8 mouse cellular contexts compared by ENCODE assay signal in the genomic region with DNA sequence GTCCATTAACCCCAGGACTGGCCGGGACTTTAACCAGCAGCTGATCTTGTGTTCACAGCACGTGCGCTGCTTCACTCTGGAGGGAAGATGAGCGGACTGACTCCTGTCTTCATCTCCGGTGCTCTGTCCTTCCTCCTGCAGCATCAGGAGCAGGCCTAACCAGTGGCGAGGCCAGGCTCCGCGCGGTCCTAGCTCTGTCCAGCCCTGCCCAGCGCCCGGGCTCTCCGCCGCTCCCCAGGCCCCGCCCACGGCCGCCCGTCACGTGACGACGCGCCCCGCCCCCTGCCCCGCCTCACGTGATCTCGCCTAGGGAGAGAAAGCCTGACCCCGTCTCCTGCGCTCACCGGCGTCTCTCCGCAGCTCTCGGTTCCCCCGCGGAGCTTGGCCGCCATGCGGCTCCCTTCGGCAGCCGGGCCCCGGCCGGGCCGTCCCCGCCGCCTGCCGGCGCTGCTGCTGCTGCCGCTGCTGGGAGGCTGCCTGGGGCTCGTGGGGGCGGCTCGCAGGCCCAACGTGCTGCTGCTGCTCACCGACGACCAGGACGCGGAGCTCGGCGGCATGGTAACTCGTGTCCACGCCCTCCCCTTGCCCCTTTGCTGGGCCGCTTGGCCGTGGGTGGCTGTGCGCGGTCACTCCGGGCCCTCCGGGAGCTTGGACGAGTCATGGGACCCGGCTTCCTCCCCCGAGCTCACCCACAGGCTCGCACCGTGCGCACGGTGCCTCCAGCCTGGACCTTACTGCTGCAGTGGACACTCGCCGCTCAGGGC. TPM values are rescaled to one million over a fixed set of nuclear protein-coding genes. Genes with fewer than 3 reads are reported as not detected.
DNase-seq lines count a peak whose midpoint lies in the region; ATAC-seq lines count a peak whose summit lies in the region.

TSS of gene Gns (plus strand) at position 290 of the 764 bp plus-strand sequence.

- WGBS in forebrain, embryonic 10.5 days, result under 1% methylated on average over 71 of the region's 72 CpGs
- under 1% methylated on average over 63 of the region's 72 CpGs for WGBS in heart, embryonic 14.5 days
- WGBS in liver, embryonic 12.5 days (ENCODE audit: insufficient replicate concordance), result under 1% methylated on average over 68 of the region's 72 CpGs

- H3K9me3 ChIP-seq in forebrain, embryonic 10.5 days, result no peaks in the 10 kb centered on the region
- 0 out of 2 replicates have a peak, but pooled peaks cover 2% of the 10 kb centered on the region for H3K9me3 ChIP-seq in heart, embryonic 14.5 days (ENCODE audit: control insufficient read depth, low read length)
- no peaks in the 10 kb centered on the region for H3K9me3 ChIP-seq in liver, embryonic 12.5 days (replicated peaks)

- H3K27me3 ChIP-seq in forebrain, embryonic 10.5 days (ENCODE audit: poor library complexity, severe bottlenecking), result no peaks in the 10 kb centered on the region
- H3K27me3 ChIP-seq in heart, embryonic 14.5 days (ENCODE audit: control insufficient read depth, insufficient read depth, low read length), result no peaks in the 10 kb centered on the region
- no peaks in the 10 kb centered on the region for H3K27me3 ChIP-seq in liver, embryonic 12.5 days (replicated peaks)
- H3K27me3 ChIP-seq in splenic B cell, adult 2 months (ENCODE audit: control insufficient read depth, insufficient read depth, low read length, poor library complexity, severe bottlenecking), result no peaks in the 10 kb centered on the region

- H3K4me3 ChIP-seq in forebrain, embryonic 10.5 days, result peak within 1 kb of the TSS; percentile 99
- peak within 1 kb of the TSS; percentile 77 to 92 for H3K4me3 ChIP-seq in heart, embryonic 14.5 days (ENCODE audit: control insufficient read depth in 1 of 2, insufficient read depth in 1 of 2, low read depth in 1 of 2, low read length in 2 of 2)
- peak within 1 kb of the TSS; percentile 89 for H3K4me3 ChIP-seq in liver, embryonic 12.5 days

- H3K4me2 ChIP-seq in heart, embryonic 14.5 days (ENCODE audit: low read length), result peak within 1 kb of the TSS; percentile 75
- peak within 1 kb of the TSS; percentile 98 for H3K4me2 ChIP-seq in liver, embryonic 12.5 days

- peak; percentile 97 for ATAC-seq in heart, embryonic 14.5 days (ENCODE audit: insufficient number of reproducible peaks, insufficient read depth, low FRiP score, low read depth)
- peak; percentile 93 for ATAC-seq in liver, embryonic 12.5 days

- peaks cover 22% of the 10 kb centered on the region for H3K36me3 ChIP-seq in forebrain, embryonic 10.5 days (replicated peaks)
- H3K36me3 ChIP-seq in heart, embryonic 14.5 days (ENCODE audit: control insufficient read depth, insufficient read depth, low read length), result 0 out of 2 replicates have a peak, but pooled peaks cover 4% of the 10 kb centered on the region
- H3K36me3 ChIP-seq in liver, embryonic 12.5 days, result peaks cover 9% of the 10 kb centered on the region
- no peaks in the 10 kb centered on the region; the same call in 1 of the 2 replicates for H3K36me3 ChIP-seq in splenic B cell, adult 2 months (ENCODE audit: control insufficient read depth, insufficient read depth, low read length, poor library complexity, severe bottlenecking)

- peak within 1 kb of the TSS; percentile 92 for H3K27ac ChIP-seq in forebrain, embryonic 10.5 days
- H3K27ac ChIP-seq in heart, embryonic 14.5 days (replicated peaks in 1 of 2; ENCODE audit: control insufficient read depth in 1 of 2, insufficient read depth in 1 of 2, low read depth in 2 of 2, low read length in 2 of 2), result peak within 1 kb of the TSS in 1 of 2 experiments; percentile 69; a peak in 2 of 4 replicates
- peak within 1 kb of the TSS; percentile 74 for H3K27ac ChIP-seq in liver, embryonic 12.5 days

- H3K9ac ChIP-seq in heart, embryonic 14.5 days (ENCODE audit: low read length), result peak within 1 kb of the TSS; percentile 93
- peak within 1 kb of the TSS; percentile 85 for H3K9ac ChIP-seq in liver, embryonic 12.5 days

- DNase-seq in CD8-positive naive resting alpha-beta T cell, adult 2 months (ENCODE audit: low read depth in 2 of 2, low spot score in 2 of 2), result peak; percentile 58 to 70
- peak; percentile 66 for DNase-seq in c-Kit-negative CD71-positive TER-119-positive erythroid progenitor cells, embryonic 14.5 days (ENCODE audit: low read depth, low spot score)
- DNase-seq in forebrain, embryonic 10.5 days (ENCODE audit: extremely low spot score, low spot score), result peak; percentile 98
- peak; percentile 94 for DNase-seq in kidney, postnatal 14 days
- DNase-seq in naive thymus-derived CD4-positive, alpha-beta T cell, adult 2 months (ENCODE audit: low read depth), result peak; percentile 88
- peak; percentile 89 for DNase-seq in splenic B cell, adult 2 months (ENCODE audit: low read depth, low spot score)

- peaks cover 30% of the 10 kb centered on the region for H3K4me1 ChIP-seq in forebrain, embryonic 10.5 days
- H3K4me1 ChIP-seq in heart, embryonic 14.5 days (ENCODE audit: control insufficient read depth in 2 of 2, insufficient read depth in 2 of 2, low read length in 2 of 2), result peaks cover 6 to 14% of the 10 kb centered on the region in 2 experiments
- peaks cover 43% of the 10 kb centered on the region for H3K4me1 ChIP-seq in liver, embryonic 12.5 days

RNA-seq across cellular contexts. Expression of gene Gns, which starts in this region (rescaled TPM):
- polyA plus RNA-seq in forebrain, embryonic 10.5 days (2016; fragmentation: Nextera tagmentation; extraction: Ambion mirVana), result 34.9 and 37.6 TPM in 2 replicates
- 39.0 and 40.8 TPM in 2 replicates for polyA plus RNA-seq in heart, embryonic 14.5 days (2014; fragmentation: Nextera tagmentation; extraction: Ambion mirVana)
- 20.0 and 20.3 TPM in 2 replicates for polyA plus RNA-seq in liver, embryonic 12.5 days (2016; fragmentation: Nextera tagmentation; extraction: Ambion mirVana)
